Mouse (Mus musculus): ENCODE data around the gene Polh. TPM values are rescaled to one million over a fixed set of nuclear protein-coding genes. Genes with fewer than 3 reads are reported as not detected.

Polh gene
- 43.2 and 44.9 TPM in 2 replicates for total RNA-seq (2021)
- long read RNA-seq, transcript Polh-201 (11 exons, 3,238 nt) = major isoform, 7 of 8 reads
- long read RNA-seq, partial matches to known transcripts = 0 of 8 reads
- long read RNA-seq, other reads (novel, unspliced or antisense) = 1 of 8 reads

GRCm38 (mm10) chr17:46202421-46203071 is at the start of gene Polh, which contains the start of gene Xpo5:
Gene Polh (minus strand): TSS chr17:46202645.
Gene Xpo5 (plus strand): TSS chr17:46202782.
- peak; percentile 93 for DNase-seq

- no peak for DNase-seq
Measured at GRCm38 (mm10) chr17:46251174-46251573, 48.7 kb upstream of the Polh start.

- no peak for DNase-seq
Measured at GRCm38 (mm10) chr17:46248189-46248522, 45.7 kb upstream of the Polh start.

DNA sequence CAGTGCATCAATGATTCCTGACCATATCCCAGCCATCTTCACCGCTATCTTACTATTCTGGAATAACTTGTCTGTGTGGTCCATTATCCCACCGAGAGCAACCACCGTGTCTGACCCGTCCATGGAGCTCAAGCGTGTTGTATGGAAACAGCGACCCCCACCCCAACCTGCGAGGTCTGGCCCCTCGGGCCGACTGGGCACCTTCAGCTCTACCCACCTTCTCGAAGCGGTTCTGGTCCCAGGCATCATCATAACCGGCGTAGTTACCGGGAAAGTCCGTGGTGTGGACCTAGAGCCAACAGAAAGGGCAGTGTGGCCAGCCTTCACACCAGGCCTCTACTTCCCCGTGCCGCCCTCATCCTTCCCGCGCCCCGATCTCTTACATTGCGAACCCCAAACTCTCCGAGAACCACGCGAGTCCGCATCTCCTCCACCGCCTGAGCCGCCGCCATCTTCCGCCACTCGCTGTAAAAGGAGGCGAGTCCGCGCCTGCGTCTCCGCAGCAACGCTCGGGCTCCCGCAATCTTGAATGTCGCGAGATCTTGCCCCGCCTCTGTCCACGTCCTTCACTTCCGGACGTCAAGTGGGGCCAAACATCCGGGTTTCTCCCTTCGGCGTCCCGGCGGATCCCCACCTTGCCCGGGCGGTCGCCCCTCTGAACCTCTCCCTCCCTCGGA is 45.2 kb upstream of the Polh start, which contains the start of the genes Polr1c and Yipf3:
Gene Polr1c (minus strand): TSS at position 543 of the 677 bp plus-strand sequence.
Gene Yipf3 (plus strand): TSS at position 569 of the 677 bp plus-strand sequence.
- DNase-seq = peak; percentile 95

DNA sequence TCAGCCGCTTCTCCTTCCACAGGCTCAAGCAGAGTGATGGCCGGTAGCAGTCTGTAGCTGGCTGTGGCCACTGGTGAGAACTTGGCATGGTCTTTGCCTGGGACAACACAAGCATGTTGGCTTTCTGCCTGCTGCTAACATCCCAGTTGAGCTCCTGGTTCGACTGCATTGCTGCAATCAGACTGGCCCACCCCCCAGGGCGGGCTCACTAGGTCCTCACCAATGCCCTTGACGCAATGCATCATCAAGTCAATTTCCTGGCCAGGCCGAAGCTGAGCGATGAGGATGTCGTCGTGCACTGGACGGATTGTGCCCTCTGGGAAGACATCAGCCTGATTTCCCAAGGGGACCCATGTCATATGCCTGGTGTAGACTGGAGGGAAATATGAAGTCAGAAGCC is 42.1 kb upstream of the Polh start:
- DNase-seq = peak; percentile 82

GRCm38 (mm10) chr17:46243624-46244023 is 41.2 kb upstream of the Polh start:
- DNase-seq = no peak

DNA sequence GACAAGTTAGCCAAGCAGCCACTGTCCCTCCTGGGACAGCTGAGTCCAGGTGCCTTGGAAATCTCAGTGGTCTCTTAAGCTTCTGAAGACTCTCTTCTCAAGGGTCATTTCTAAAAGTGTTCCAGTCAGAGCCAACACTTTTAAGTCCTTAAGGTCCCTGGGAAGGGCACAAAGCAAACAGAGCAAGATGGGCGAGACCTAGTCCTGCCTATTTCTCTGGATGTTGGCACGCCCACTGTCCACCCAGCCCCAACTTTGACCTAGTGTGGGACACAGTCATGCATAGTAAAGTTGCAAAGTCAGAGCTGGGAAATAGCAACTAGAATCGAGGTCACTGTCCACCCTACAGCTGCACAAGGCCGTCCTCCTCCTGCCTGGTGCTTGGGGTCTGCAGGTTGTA is 40.5 kb upstream of the Polh start:
- no peak for DNase-seq

DNA sequence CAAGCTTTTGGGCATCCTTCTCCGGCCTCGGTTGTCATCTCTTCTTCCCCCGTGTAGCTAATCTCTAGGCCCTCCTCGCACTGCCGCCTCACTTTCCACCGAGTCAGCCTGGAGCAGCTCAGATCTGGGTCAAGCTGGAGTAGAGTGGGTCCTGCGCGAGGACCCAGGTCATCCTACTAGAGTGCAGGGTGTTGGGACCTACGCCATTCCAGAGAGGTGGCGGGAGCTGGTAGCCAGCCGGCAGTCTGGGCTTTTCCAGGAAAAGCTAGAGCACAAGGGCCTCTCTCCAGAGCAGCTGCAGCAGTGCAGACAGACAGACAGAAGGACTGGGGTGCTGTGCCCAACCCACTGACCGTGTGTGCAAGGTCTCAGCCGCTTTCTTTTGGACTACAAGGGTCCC is 39.8 kb upstream of the Polh start:
- DNase-seq = no peak

- DNase-seq = no peak
Measured at GRCm38 (mm10) chr17:46241471-46241870, 39.0 kb upstream of the Polh start.

GRCm38 (mm10) chr17:46239516-46240114 is 37.2 kb upstream of the Polh start:
- no peak for DNase-seq

DNA sequence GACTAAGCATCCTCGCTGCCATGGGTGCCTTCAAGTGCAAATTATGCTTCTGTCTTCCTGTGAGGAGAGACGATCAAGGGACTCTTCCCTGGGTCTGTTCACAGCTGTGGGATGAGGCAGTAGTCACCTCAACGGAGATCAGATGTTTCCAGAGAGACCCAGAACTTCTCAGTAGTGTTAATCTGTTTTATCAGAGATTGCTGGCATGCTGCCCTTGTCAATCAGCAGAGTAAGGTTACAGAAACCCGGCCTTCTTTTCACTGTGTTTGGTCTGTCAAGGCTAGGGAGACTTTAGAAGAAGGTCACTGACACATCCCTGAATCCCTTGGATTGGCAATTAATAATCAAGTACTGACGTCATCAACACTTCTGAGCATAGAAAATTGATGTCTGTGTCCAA is 35.0 kb upstream of the Polh start:
- no peak for DNase-seq

DNA sequence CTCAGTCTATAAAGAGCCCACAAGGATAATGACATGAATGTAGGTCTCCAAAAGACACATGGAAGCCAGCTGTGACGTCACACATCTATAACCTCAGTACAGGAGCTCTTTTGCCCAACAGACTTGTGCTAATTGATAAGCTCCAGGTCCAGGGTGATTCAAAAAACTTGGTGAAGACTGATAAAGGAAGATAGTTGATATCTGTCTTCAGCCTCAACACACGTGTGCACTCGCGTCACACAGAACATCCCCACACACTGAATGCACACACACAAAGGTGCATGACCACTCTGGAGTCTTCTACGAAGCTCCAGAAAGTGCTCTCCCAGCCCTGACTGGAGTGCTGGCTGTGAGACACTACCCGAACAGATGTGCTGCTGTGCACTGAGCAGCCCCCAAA is 34.6 kb upstream of the Polh start:
- DNase-seq = no peak

GRCm38 (mm10) chr17:46236067-46236466 is 33.6 kb upstream of the Polh start:
- DNase-seq = no peak

- DNase-seq = no peak
Measured at GRCm38 (mm10) chr17:46227576-46227975, 25.1 kb upstream of the Polh start.

DNA sequence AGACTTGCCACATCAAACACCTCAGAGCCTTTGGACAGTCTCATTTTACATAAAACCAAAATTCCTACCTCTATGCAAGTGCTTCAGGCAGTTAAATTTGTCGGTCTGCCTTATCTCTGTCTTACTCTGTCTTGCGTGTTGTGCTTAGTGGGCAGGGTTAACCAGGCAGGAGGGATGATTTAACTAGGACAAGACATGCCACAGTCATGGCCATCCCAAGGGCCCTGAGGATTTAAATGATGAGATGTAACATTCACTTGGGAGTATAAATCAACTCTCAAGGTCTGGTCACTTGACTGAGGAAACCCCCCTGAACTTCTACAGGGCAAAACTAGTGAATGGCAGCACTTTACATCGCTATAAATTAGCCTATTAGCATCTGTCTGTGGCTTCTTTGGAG is 19.2 kb upstream of the Polh start:
- DNase-seq = no peak

GRCm38 (mm10) chr17:46210550-46210949 is 8.1 kb upstream of the Polh start:
- DNase-seq = no peak

- no peak for DNase-seq
Measured at GRCm38 (mm10) chr17:46206676-46207075, 4.2 kb upstream of the Polh start.

- peak; percentile 24 for DNase-seq
Measured at GRCm38 (mm10) chr17:46203078-46203477, 633 bp upstream of the Polh start.

DNA sequence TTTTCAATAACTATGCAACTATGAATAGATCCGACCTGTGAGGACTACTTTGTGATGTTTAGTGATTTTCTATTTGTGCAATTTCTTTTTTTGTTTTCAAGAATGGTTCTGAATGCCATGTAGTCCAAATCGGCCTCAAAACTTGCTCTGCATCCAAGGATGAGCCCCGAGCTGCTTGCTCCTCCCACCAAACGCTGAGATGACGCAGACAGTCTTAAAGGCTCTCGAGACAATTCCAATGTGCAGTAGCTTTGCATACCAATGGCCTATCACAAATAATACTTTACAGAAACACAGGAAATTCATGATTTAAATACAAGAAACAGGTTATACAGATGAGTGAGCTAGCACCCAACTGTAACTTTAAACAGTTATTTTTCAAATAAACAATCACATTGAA is 1.3 kb downstream of the Polh start:
- DNase-seq = peak; percentile 27

GRCm38 (mm10) chr17:46188829-46189228 is 13.6 kb downstream of the Polh start:
- no peak for DNase-seq

DNA sequence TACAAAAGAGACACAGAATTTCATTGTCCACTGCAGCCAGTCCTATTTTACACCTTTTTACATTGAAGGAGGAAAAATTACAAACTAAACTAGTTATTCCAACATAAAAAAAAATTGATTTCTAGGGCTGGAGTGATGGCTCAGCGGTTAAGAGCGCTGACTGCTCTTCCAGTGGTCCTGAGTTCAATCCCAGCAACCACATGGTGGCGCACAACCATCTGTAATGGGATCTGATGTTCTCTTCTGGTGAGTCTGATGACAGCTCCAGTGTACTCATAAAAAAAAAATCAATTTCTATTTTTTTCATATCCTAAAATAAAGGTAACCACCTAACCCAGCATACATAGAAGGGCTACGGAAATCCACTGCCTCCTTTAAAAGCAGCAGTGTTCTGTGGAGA is 20.2 kb downstream of the Polh start:
- peak; percentile 41 for DNase-seq

GRCm38 (mm10) chr17:46170538-46170937 is 31.9 kb downstream of the Polh start:
- DNase-seq = no peak

- no peak for DNase-seq
Measured at GRCm38 (mm10) chr17:46168768-46169167, 33.7 kb downstream of the Polh start.
